Mouse (Mus musculus) testis, adult 2 months (tissue): Measurements from ENCODE around the gene Zc3h10. TPM values are rescaled to one million over a fixed set of nuclear protein-coding genes. Genes with fewer than 3 reads are reported as not detected.
"Not testable (repeated sequence)": the region's sequence is repeated elsewhere in the genome, so short reads cannot be mapped to it uniquely, and the experiment has no call there.

Source experiments
- H3K27ac ChIP-seq: fragments of 200-500 bp; 2 replicates; pipeline ENCODE4 v1.5.1; 2012; ENCODE audit warnings: low read depth, low read length; ENCODE audit not compliant: control insufficient read depth, insufficient read depth
- H3K27me3 ChIP-seq: fragments of 200-500 bp; 2 replicates; pipeline ENCODE4 v1.6.1; 2012; ENCODE audit warnings: mild to moderate bottlenecking, low read length, moderate library complexity; ENCODE audit not compliant: control insufficient read depth, insufficient read depth
- H3K36me3 ChIP-seq: fragments of 200-500 bp; 2 replicates; pipeline ENCODE4 v1.6.1; 2012; ENCODE audit warnings: mild to moderate bottlenecking, low read length; ENCODE audit not compliant: control insufficient read depth, insufficient read depth
- H3K4me1 ChIP-seq: fragments of 200-500 bp; 2 replicates; pipeline ENCODE4 v1.6.1; 2012; ENCODE audit warnings: low read length; ENCODE audit not compliant: control insufficient read depth, insufficient read depth
- H3K4me3 ChIP-seq: fragments of 200-500 bp; 2 replicates; pipeline ENCODE4 v1.5.1; 2012; ENCODE audit warnings: low read depth, mild to moderate bottlenecking, low read length, moderate library complexity, mixed read lengths; ENCODE audit not compliant: control insufficient read depth
- CTCF ChIP-seq: fragments of 200-500 bp; IDR thresholded peaks from 2 replicates; pipeline ENCODE4 v1.5.1; 2012; ENCODE audit warnings: low read depth, mild to moderate bottlenecking, inconsistent platforms, low read length, moderate library complexity; ENCODE audit not compliant: control insufficient read depth, insufficient read depth, insufficient replicate concordance
- POLR2A ChIP-seq: fragments of 200-500 bp; IDR thresholded peaks from 2 replicates; pipeline ENCODE4 v1.6.1; 2012; ENCODE audit warnings: low read depth, mild to moderate bottlenecking, inconsistent platforms, low read length, moderate library complexity; ENCODE audit not compliant: control insufficient read depth
- polyA plus RNA-seq: library from polyadenylated mRNA; depleted of rRNA; stranded (reverse); fragments of >200 nt; gene quantifications from 2 replicates; pipeline ENCODE4 v1.2.3, GENCODE M21; 2012; rRNA removed

The Zc3h10 gene
- polyA plus RNA-seq, 1 experiment, result 29.9 TPM

DNA sequence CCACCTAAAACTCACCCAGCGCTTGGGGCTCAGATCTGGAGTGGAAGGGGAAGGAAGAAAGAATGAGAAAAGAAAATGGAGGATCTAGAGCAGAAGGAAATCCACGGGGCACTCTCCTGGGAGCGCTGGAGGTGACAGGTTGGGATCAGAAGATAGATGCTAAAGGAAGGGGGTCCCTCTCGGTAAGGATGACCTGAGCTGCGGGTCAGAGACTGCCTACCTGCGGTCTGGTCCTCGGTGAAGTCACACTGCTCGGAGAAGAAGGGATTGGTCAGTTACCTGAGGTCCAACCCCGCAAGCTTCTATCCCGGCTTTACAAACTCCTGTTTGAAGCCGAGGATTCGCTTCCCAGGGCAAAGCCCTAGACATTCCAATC is 54.3 kb downstream of the Zc3h10 start:
- peaks cover 23% of the 10 kb centered on the region for H3K4me1 ChIP-seq
- H3K36me3 ChIP-seq, result no peaks in the 10 kb centered on the region; the same call in 1 of the 2 replicates
- TF ChIP-seq CTCF (no peak), POLR2A (no peak)
- H3K27me3 ChIP-seq, result no peaks in the 10 kb centered on the region
- peak overlapping the region; percentile 79 for H3K27ac ChIP-seq
- H3K4me3 ChIP-seq, result peak overlapping the region; percentile 94

DNA sequence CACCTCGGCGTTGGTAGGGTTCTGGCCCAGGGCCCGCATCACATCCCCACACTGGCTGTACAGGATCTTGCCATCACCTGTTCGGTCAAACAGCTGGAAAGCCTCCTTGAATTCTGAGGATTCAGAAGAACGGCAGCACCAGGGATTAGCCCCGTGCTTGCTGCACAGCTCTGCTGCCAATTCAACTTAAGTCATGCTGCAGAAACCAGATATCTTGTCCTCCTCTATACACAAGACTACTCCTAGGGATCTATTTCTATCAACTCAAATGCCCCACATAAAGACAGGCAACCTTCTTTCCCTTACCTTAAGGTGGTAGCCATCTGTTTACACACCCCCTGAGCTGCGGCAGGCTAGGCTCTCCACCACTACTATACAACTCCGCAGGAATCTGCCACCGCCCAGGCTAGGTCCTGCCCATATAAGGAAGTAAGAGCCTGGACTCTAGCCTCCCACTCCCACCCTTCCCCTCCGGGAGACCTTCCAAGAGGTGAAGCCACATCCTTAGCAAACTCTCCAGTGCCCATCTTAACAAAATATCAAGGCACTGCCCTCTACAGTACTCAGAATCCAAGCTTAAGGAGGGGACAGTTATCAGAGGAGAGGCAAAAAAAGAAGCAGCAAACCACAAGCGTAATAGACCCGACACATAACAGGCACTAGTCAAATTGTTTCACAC is 54.8 kb downstream of the Zc3h10 start:
- TF ChIP-seq CTCF (no peak), POLR2A (no peak)
- H3K4me1 ChIP-seq, result peaks cover 23% of the 10 kb centered on the region
- H3K27me3 ChIP-seq, result no peaks in the 10 kb centered on the region
- H3K4me3 ChIP-seq, result peak overlapping the region; percentile 94
- H3K27ac ChIP-seq, result peak overlapping the region; percentile 79
- no peaks in the 10 kb centered on the region; the same call in 1 of the 2 replicates for H3K36me3 ChIP-seq

DNA sequence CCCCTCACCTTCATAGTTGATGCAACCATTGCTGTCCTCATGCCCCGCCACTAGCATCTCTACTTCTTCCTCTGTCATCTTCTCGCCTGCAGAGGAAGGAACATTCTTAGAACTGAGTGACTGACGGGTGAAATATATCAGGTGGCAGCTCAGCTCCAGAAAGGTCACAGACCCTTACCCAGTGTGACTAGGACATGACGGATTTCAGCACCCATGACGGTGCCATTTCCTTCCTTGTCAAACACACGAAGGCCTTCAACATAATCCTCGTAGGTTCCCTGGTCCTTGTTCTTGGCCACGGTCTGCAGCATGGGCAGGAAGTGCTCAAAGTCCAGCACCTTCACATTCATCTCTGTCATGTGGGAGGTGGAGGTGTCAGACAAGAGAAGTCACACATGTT is 55.5 kb downstream of the Zc3h10 start:
- Histone ChIP-seq H3K4me1 (peaks cover 23% of the 10 kb centered on the region), H3K4me3 (peak overlapping the region; percentile 94), H3K27ac (peak overlapping the region; percentile 10; the same call in 1 of the 2 replicates)
- H3K27me3 ChIP-seq, H3K36me3 ChIP-seq: not testable (repeated sequence)

Other genes starting within 250 kb of the Zc3h10 start
- gene Il23a, start 249.0 kb downstream of the Zc3h10 start, polyA plus RNA-seq, result 0.06 and 0.36 TPM in 2 replicates
- gene Pan2, start 244.4 kb downstream of the Zc3h10 start, polyA plus RNA-seq, result 21.1 and 24.6 TPM in 2 replicates
- 7.4 and 9.2 TPM in 2 replicates for gene Cnpy2, start 225.3 kb downstream of the Zc3h10 start, polyA plus RNA-seq
- gene Cs, start 210.0 kb downstream of the Zc3h10 start, polyA plus RNA-seq, result 58.8 and 59.4 TPM in 2 replicates
- gene Coq10a, start 178.8 kb downstream of the Zc3h10 start, polyA plus RNA-seq, result 21.2 TPM in 2 replicates
- 6.8 and 7.0 TPM in 2 replicates for gene Ankrd52, start 170.7 kb downstream of the Zc3h10 start, polyA plus RNA-seq
- gene Slc39a5, start 146.5 kb downstream of the Zc3h10 start, polyA plus RNA-seq, result 0.14 and 0.18 TPM in 2 replicates
- gene Nabp2, start 136.3 kb downstream of the Zc3h10 start, polyA plus RNA-seq, result 22.5 and 27.7 TPM in 2 replicates
- gene Rnf41, start 136.1 kb downstream of the Zc3h10 start, polyA plus RNA-seq, result 82.6 and 84.1 TPM in 2 replicates
- gene Smarcc2, start 88.5 kb downstream of the Zc3h10 start, polyA plus RNA-seq, result 138 and 141 TPM in 2 replicates
- 191 and 248 TPM in 2 replicates for gene Myl6, start 53.6 kb downstream of the Zc3h10 start, polyA plus RNA-seq
- 20.3 and 23.2 TPM in 2 replicates for gene Myl6b, start 49.1 kb downstream of the Zc3h10 start, polyA plus RNA-seq
- 1.6 and 3.1 TPM in 2 replicates for gene Esyt1, start 21.9 kb downstream of the Zc3h10 start, polyA plus RNA-seq
- gene Rpl41, start 1.5 kb upstream of the Zc3h10 start, polyA plus RNA-seq, result 1,504 and 1,952 TPM in 2 replicates
- gene Pa2g4, start 18.2 kb upstream of the Zc3h10 start, polyA plus RNA-seq, result 31.7 and 36.5 TPM in 2 replicates
- 0.77 and 2.1 TPM in 2 replicates for gene Erbb3, start 41.9 kb upstream of the Zc3h10 start, polyA plus RNA-seq
- gene Rps26, start 79.0 kb upstream of the Zc3h10 start, polyA plus RNA-seq, result 296 and 407 TPM in 2 replicates
- 0.84 and 1.2 TPM in 2 replicates for gene Ikzf4, start 98.2 kb upstream of the Zc3h10 start, polyA plus RNA-seq
- 7.0 and 9.7 TPM in 2 replicates for gene Suox, start 126.3 kb upstream of the Zc3h10 start, polyA plus RNA-seq
- gene Rab5b, start 148.5 kb upstream of the Zc3h10 start, polyA plus RNA-seq, result 27.6 and 31.1 TPM in 2 replicates
- 24.6 and 27.7 TPM in 2 replicates for gene Pmel, start 156.4 kb upstream of the Zc3h10 start, polyA plus RNA-seq
- gene Cdk2, start 157.3 kb upstream of the Zc3h10 start, polyA plus RNA-seq, result 53.1 and 61.0 TPM in 2 replicates
- 124 TPM in 2 replicates for gene Dgka, start 197.1 kb upstream of the Zc3h10 start, polyA plus RNA-seq
- gene Pym1, start 200.1 kb upstream of the Zc3h10 start, polyA plus RNA-seq, result 19.5 TPM in 2 replicates
- gene Mmp19, start 243.1 kb upstream of the Zc3h10 start, polyA plus RNA-seq, result 1.3 and 1.6 TPM in 2 replicates